Mouse (Mus musculus): Measurements from ENCODE around the gene Tsc2. TPM values are rescaled to one million over a fixed set of nuclear protein-coding genes. Genes with fewer than 3 reads are reported as not detected.

The Tsc2 gene
- polyA plus RNA-seq, 1 experiment = 51.1 TPM

GRCm38 (mm10) chr17:24610711-24611110 is 21.7 kb downstream of the Tsc2 start:
- no peak overlapping the region for H3K27ac ChIP-seq (ENCODE audit: insufficient read depth, low read length)
- peaks cover 5% of the 10 kb centered on the region; the same call in 1 of the 2 replicates for H3K36me3 ChIP-seq (ENCODE audit: control insufficient read depth, insufficient read depth, low read length, poor library complexity, severe bottlenecking)
- TF ChIP-seq EP300 (IDR thresholded peaks at IDR 0.05; ENCODE audit: insufficient read depth, low read depth, low read length) (no peak), CTCF (IDR thresholded peaks at IDR 0.05; ENCODE audit: low read depth, low read length) (no peak), POLR2A (IDR thresholded peaks at IDR 0.05; ENCODE audit: insufficient read depth, low read length) (no peak)

GRCm38 (mm10) chr17:24608874-24609273 is 23.6 kb downstream of the Tsc2 start:
- Histone ChIP-seq H3K27me3 (ENCODE audit: control insufficient read depth, insufficient read depth, low read length, poor library complexity, severe bottlenecking) (no peaks in the 10 kb centered on the region), H3K9ac (ENCODE audit: low read depth, poor library complexity, severe bottlenecking) (no peak overlapping the region), H3K4me3 (ENCODE audit: low read depth, low read length) (no peak overlapping the region), H3K4me1 (ENCODE audit: control insufficient read depth, insufficient read depth, low read length) (no peaks in the 10 kb centered on the region), H3K27ac (ENCODE audit: insufficient read depth, low read length) (no peak overlapping the region), H3K36me3 (ENCODE audit: control insufficient read depth, insufficient read depth, low read length, poor library complexity, severe bottlenecking) (peaks cover 3% of the 10 kb centered on the region; the same call in 1 of the 2 replicates), H3K9me3 (replicated peaks; ENCODE audit: control insufficient read depth, insufficient read depth, low read length, poor library complexity, severe bottlenecking) (no peaks in the 10 kb centered on the region)
- no peak for TF ChIP-seq POLR2A (IDR thresholded peaks at IDR 0.05; ENCODE audit: insufficient read depth, low read length)
- TF ChIP-seq EP300 (IDR thresholded peaks at IDR 0.05; ENCODE audit: insufficient read depth, low read depth, low read length) = no peak
- no peak for TF ChIP-seq CTCF (IDR thresholded peaks at IDR 0.05; ENCODE audit: low read depth, low read length)

More at GRCm38 (mm10) chr17:24610711-24611110, 21.7 kb downstream of the Tsc2 start:
- Histone ChIP-seq H3K9ac (ENCODE audit: low read depth, poor library complexity, severe bottlenecking) (no peak overlapping the region), H3K4me1 (ENCODE audit: control insufficient read depth, insufficient read depth, low read length) (no peaks in the 10 kb centered on the region), H3K4me3 (ENCODE audit: low read depth, low read length) (no peak overlapping the region), H3K27me3 (ENCODE audit: control insufficient read depth, insufficient read depth, low read length, poor library complexity, severe bottlenecking) (no peaks in the 10 kb centered on the region), H3K9me3 (replicated peaks; ENCODE audit: control insufficient read depth, insufficient read depth, low read length, poor library complexity, severe bottlenecking) (no peaks in the 10 kb centered on the region)

- 0 out of 2 replicates have a peak, but pooled peaks cover 3% of the 10 kb centered on the region for H3K36me3 ChIP-seq (ENCODE audit: control insufficient read depth, insufficient read depth, low read length, poor library complexity, severe bottlenecking)
These were observed 24.1 kb downstream of the Tsc2 start for GRCm38 (mm10) chr17:24608370-24608769.

GRCm38 (mm10) chr17:24604557-24604956 is 27.9 kb downstream of the Tsc2 start:
- H3K27ac ChIP-seq (ENCODE audit: insufficient read depth, low read length) = 0 out of 2 replicates have a peak overlapping the region, but pooled peaks have one; percentile 37
- no peak overlapping the region for H3K9ac ChIP-seq (ENCODE audit: low read depth, poor library complexity, severe bottlenecking)
- H3K27me3 ChIP-seq (ENCODE audit: control insufficient read depth, insufficient read depth, low read length, poor library complexity, severe bottlenecking) = no peaks in the 10 kb centered on the region
- no peak for TF ChIP-seq EP300 (IDR thresholded peaks at IDR 0.05; ENCODE audit: insufficient read depth, low read depth, low read length)
- no peak for TF ChIP-seq POLR2A (IDR thresholded peaks at IDR 0.05; ENCODE audit: insufficient read depth, low read length)
- no peak for TF ChIP-seq CTCF (IDR thresholded peaks at IDR 0.05; ENCODE audit: low read depth, low read length)
- no peaks in the 10 kb centered on the region for H3K9me3 ChIP-seq (replicated peaks; ENCODE audit: control insufficient read depth, insufficient read depth, low read length, poor library complexity, severe bottlenecking)
- H3K4me1 ChIP-seq (ENCODE audit: control insufficient read depth, insufficient read depth, low read length) = no peaks in the 10 kb centered on the region
- H3K36me3 ChIP-seq (ENCODE audit: control insufficient read depth, insufficient read depth, low read length, poor library complexity, severe bottlenecking) = peaks cover 6% of the 10 kb centered on the region
- no peak overlapping the region for H3K4me3 ChIP-seq (ENCODE audit: low read depth, low read length)

More at GRCm38 (mm10) chr17:24608370-24608769, 24.1 kb downstream of the Tsc2 start:
- no peaks in the 10 kb centered on the region for H3K9me3 ChIP-seq (replicated peaks; ENCODE audit: control insufficient read depth, insufficient read depth, low read length, poor library complexity, severe bottlenecking)
- TF ChIP-seq POLR2A (IDR thresholded peaks at IDR 0.05; ENCODE audit: insufficient read depth, low read length) = no peak
- TF ChIP-seq EP300 (IDR thresholded peaks at IDR 0.05; ENCODE audit: insufficient read depth, low read depth, low read length) = no peak
- TF ChIP-seq CTCF (IDR thresholded peaks at IDR 0.05; ENCODE audit: low read depth, low read length) = no peak
- no peak overlapping the region for H3K9ac ChIP-seq (ENCODE audit: low read depth, poor library complexity, severe bottlenecking)
- H3K27ac ChIP-seq (ENCODE audit: insufficient read depth, low read length) = no peak overlapping the region
- H3K27me3 ChIP-seq (ENCODE audit: control insufficient read depth, insufficient read depth, low read length, poor library complexity, severe bottlenecking) = no peaks in the 10 kb centered on the region
- H3K4me1 ChIP-seq (ENCODE audit: control insufficient read depth, insufficient read depth, low read length) = no peaks in the 10 kb centered on the region
- no peak overlapping the region for H3K4me3 ChIP-seq (ENCODE audit: low read depth, low read length)

GRCm38 (mm10) chr17:24603961-24604360 is 28.5 kb downstream of the Tsc2 start:
- H3K27me3 ChIP-seq (ENCODE audit: control insufficient read depth, insufficient read depth, low read length, poor library complexity, severe bottlenecking) = no peaks in the 10 kb centered on the region
- H3K4me3 ChIP-seq (ENCODE audit: low read depth, low read length) = no peak overlapping the region
- H3K36me3 ChIP-seq (ENCODE audit: control insufficient read depth, insufficient read depth, low read length, poor library complexity, severe bottlenecking) = peaks cover 8% of the 10 kb centered on the region
- no peak for TF ChIP-seq CTCF (IDR thresholded peaks at IDR 0.05; ENCODE audit: low read depth, low read length)
- no peak for TF ChIP-seq POLR2A (IDR thresholded peaks at IDR 0.05; ENCODE audit: insufficient read depth, low read length)
- TF ChIP-seq EP300 (IDR thresholded peaks at IDR 0.05; ENCODE audit: insufficient read depth, low read depth, low read length) = no peak
- no peak overlapping the region for H3K27ac ChIP-seq (ENCODE audit: insufficient read depth, low read length)
- H3K9ac ChIP-seq (ENCODE audit: low read depth, poor library complexity, severe bottlenecking) = no peak overlapping the region
- no peaks in the 10 kb centered on the region for H3K4me1 ChIP-seq (ENCODE audit: control insufficient read depth, insufficient read depth, low read length)
- no peaks in the 10 kb centered on the region for H3K9me3 ChIP-seq (replicated peaks; ENCODE audit: control insufficient read depth, insufficient read depth, low read length, poor library complexity, severe bottlenecking)

- no peak overlapping the region for H3K4me3 ChIP-seq (ENCODE audit: low read depth, low read length)
- H3K27ac ChIP-seq (ENCODE audit: insufficient read depth, low read length) = no peak overlapping the region
- no peaks in the 10 kb centered on the region for H3K4me1 ChIP-seq (ENCODE audit: control insufficient read depth, insufficient read depth, low read length)
- TF ChIP-seq POLR2A (IDR thresholded peaks at IDR 0.05; ENCODE audit: insufficient read depth, low read length) (no peak), EP300 (IDR thresholded peaks at IDR 0.05; ENCODE audit: insufficient read depth, low read depth, low read length) (no peak), CTCF (IDR thresholded peaks at IDR 0.05; ENCODE audit: low read depth, low read length) (no peak)
- H3K9me3 ChIP-seq (replicated peaks; ENCODE audit: control insufficient read depth, insufficient read depth, low read length, poor library complexity, severe bottlenecking) = no peaks in the 10 kb centered on the region
- H3K36me3 ChIP-seq (ENCODE audit: control insufficient read depth, insufficient read depth, low read length, poor library complexity, severe bottlenecking) = peaks cover 21% of the 10 kb centered on the region
- H3K27me3 ChIP-seq (ENCODE audit: control insufficient read depth, insufficient read depth, low read length, poor library complexity, severe bottlenecking) = no peaks in the 10 kb centered on the region
- H3K9ac ChIP-seq (ENCODE audit: low read depth, poor library complexity, severe bottlenecking) = no peak overlapping the region
These were observed 31.9 kb downstream of the Tsc2 start for GRCm38 (mm10) chr17:24600502-24600901.

All from ES-Bruce4 (cell line).